Mouse (Mus musculus): ENCODE results near the gene Btnl10. TPM values are rescaled to one million over a fixed set of nuclear protein-coding genes. Genes with fewer than 3 reads are reported as not detected.

The Btnl10 gene
- 0.11 TPM in 1 of 2 replicates, not detected in the other for polyA plus RNA-seq (2015; fragmentation: Nextera tagmentation; extraction: Ambion mirVana)

GRCm38 (mm10) chr11:58917745-58918366, at the start of gene Btnl10:
Gene Btnl10 (plus strand): TSS chr11:58917908.
- Histone ChIP-seq H3K4me1 (peaks cover 6% of the 10 kb centered on the region), H3K4me2 (replicated peaks) (no peak within 1 kb of the TSS), H3K4me3 (no peak within 1 kb of the TSS), H3K36me3 (no peaks in the 10 kb centered on the region), H3K9me3 (no peaks in the 10 kb centered on the region), H3K27ac (no peak within 1 kb of the TSS), H3K9ac (no peak within 1 kb of the TSS), H3K27me3 (peaks cover 3% of the 10 kb centered on the region; the same call in 1 of the 2 replicates)
- WGBS = 77% methylated on average over 12 of the region's 12 CpGs
- ATAC-seq (ENCODE audit: low FRiP score, low read depth) = no peak

- no peaks in the 10 kb centered on the region for H3K27me3 ChIP-seq
- peak overlapping the region; percentile 74 for H3K4me3 ChIP-seq
- no peak overlapping the region; the same call in 1 of the 2 replicates for H3K27ac ChIP-seq
- no peaks in the 10 kb centered on the region for H3K9me3 ChIP-seq
- ATAC-seq (ENCODE audit: low FRiP score, low read depth) = no peak
- H3K4me1 ChIP-seq = peaks cover 14% of the 10 kb centered on the region
- peaks cover 22% of the 10 kb centered on the region for H3K36me3 ChIP-seq
- peak overlapping the region; percentile 81 for H3K4me2 ChIP-seq (replicated peaks)
- H3K9ac ChIP-seq = peak overlapping the region; percentile 84
- 78% methylated on average over 6 of the region's 6 CpGs for WGBS
Measured at GRCm38 (mm10) chr11:58867954-58868330, 49.8 kb upstream of the Btnl10 start.

- H3K9ac ChIP-seq = no peak overlapping the region
- H3K27me3 ChIP-seq = no peaks in the 10 kb centered on the region
- H3K4me3 ChIP-seq = no peak overlapping the region
- 81% methylated on average over 4 of the region's 4 CpGs for WGBS
- no peak overlapping the region for H3K27ac ChIP-seq
- ATAC-seq (ENCODE audit: low FRiP score, low read depth) = no peak
- no peak overlapping the region for H3K4me2 ChIP-seq (replicated peaks)
- no peaks in the 10 kb centered on the region for H3K9me3 ChIP-seq
- H3K36me3 ChIP-seq = peaks cover 26% of the 10 kb centered on the region
- peaks cover 14% of the 10 kb centered on the region for H3K4me1 ChIP-seq
Measured at GRCm38 (mm10) chr11:58870961-58871360, 46.7 kb upstream of the Btnl10 start.

GRCm38 (mm10) chr11:58883756-58884155, 34.0 kb upstream of the Btnl10 start:
- ATAC-seq (ENCODE audit: low FRiP score, low read depth) = no peak
- Histone ChIP-seq H3K36me3 (peaks cover 51% of the 10 kb centered on the region), H3K27me3 (no peaks in the 10 kb centered on the region), H3K4me3 (no peak overlapping the region), H3K9ac (no peak overlapping the region), H3K27ac (no peak overlapping the region), H3K9me3 (no peaks in the 10 kb centered on the region), H3K4me1 (0 out of 2 replicates have a peak, but pooled peaks cover 4% of the 10 kb centered on the region), H3K4me2 (replicated peaks) (no peak overlapping the region)
- WGBS = 82% methylated on average over 8 of the region's 8 CpGs

DNA sequence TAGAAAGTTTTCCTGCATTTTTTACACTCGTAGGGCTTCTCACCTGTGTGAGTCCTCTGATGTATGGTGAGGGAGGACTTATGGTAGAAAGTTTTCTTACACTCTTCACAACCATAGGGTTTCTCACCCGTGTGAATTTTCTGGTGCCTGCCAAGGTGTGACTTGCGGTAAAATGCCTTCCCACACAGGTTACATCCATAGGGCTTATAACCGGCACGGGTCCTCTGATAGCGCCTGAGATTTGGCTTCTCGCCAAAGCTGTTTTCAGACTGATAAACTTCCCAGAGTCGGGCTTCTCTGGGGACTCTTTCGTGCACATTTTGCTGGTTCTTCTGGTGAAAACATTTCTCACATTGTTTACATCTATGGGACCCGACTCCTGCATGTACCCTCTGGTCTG, 27.2 kb upstream of the Btnl10 start:
- Histone ChIP-seq H3K27ac (no peak overlapping the region), H3K27me3 (no peaks in the 10 kb centered on the region), H3K4me3 (no peak overlapping the region), H3K36me3 (peaks cover 70% of the 10 kb centered on the region), H3K4me1 (no peaks in the 10 kb centered on the region), H3K9ac (no peak overlapping the region), H3K4me2 (replicated peaks) (no peak overlapping the region), H3K9me3 (no peaks in the 10 kb centered on the region)
- ATAC-seq (ENCODE audit: low FRiP score, low read depth) = no peak
- WGBS = 95% methylated on average over 10 of the region's 10 CpGs

DNA sequence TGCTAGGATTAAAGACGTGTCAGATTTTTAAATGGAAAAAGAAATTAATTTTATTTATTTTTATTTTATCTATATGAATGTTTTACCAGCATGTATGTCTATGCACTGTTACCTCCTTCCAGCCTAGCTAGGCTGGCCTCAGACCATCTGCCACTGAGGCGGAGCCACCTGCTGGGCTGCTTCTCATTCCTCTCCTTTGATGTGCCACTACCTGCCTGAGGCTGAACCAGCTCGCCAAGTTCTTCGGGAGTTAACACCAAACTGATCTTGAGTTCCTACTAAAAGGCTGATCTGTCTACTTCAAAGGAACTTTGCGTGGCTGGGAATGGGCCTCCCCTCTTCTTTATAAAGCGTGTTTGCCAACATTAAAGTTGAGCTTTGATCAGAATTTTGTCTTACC, 23.3 kb upstream of the Btnl10 start:
- H3K36me3 ChIP-seq = peaks cover 84% of the 10 kb centered on the region
- H3K4me2 ChIP-seq (replicated peaks) = no peak overlapping the region
- H3K9ac ChIP-seq = no peak overlapping the region
- H3K27me3 ChIP-seq = no peaks in the 10 kb centered on the region
- no peak overlapping the region for H3K4me3 ChIP-seq
- H3K4me1 ChIP-seq = no peaks in the 10 kb centered on the region
- 45% methylated on average over 6 of the region's 6 CpGs for WGBS
- ATAC-seq (ENCODE audit: low FRiP score, low read depth) = no peak
- no peak overlapping the region for H3K27ac ChIP-seq
- H3K9me3 ChIP-seq = no peaks in the 10 kb centered on the region

GRCm38 (mm10) chr11:58897485-58897884, 20.2 kb upstream of the Btnl10 start:
- Histone ChIP-seq H3K27me3 (no peaks in the 10 kb centered on the region), H3K4me2 (replicated peaks) (no peak overlapping the region), H3K9ac (no peak overlapping the region), H3K4me3 (no peak overlapping the region), H3K4me1 (peaks cover under 1% of the 10 kb centered on the region; the same call in 1 of the 2 replicates), H3K9me3 (no peaks in the 10 kb centered on the region), H3K27ac (no peak overlapping the region), H3K36me3 (peaks cover 77% of the 10 kb centered on the region)
- no peak for ATAC-seq (ENCODE audit: low FRiP score, low read depth)
- 90% methylated on average over 6 of the region's 6 CpGs for WGBS

GRCm38 (mm10) chr11:58901080-58901479, 16.6 kb upstream of the Btnl10 start:
- Histone ChIP-seq H3K9me3 (no peaks in the 10 kb centered on the region), H3K9ac (no peak overlapping the region), H3K4me2 (replicated peaks) (no peak overlapping the region), H3K27me3 (no peaks in the 10 kb centered on the region), H3K36me3 (peaks cover 48% of the 10 kb centered on the region), H3K27ac (no peak overlapping the region), H3K4me1 (peaks cover 12% of the 10 kb centered on the region), H3K4me3 (no peak overlapping the region)
- ATAC-seq (ENCODE audit: low FRiP score, low read depth) = no peak

DNA sequence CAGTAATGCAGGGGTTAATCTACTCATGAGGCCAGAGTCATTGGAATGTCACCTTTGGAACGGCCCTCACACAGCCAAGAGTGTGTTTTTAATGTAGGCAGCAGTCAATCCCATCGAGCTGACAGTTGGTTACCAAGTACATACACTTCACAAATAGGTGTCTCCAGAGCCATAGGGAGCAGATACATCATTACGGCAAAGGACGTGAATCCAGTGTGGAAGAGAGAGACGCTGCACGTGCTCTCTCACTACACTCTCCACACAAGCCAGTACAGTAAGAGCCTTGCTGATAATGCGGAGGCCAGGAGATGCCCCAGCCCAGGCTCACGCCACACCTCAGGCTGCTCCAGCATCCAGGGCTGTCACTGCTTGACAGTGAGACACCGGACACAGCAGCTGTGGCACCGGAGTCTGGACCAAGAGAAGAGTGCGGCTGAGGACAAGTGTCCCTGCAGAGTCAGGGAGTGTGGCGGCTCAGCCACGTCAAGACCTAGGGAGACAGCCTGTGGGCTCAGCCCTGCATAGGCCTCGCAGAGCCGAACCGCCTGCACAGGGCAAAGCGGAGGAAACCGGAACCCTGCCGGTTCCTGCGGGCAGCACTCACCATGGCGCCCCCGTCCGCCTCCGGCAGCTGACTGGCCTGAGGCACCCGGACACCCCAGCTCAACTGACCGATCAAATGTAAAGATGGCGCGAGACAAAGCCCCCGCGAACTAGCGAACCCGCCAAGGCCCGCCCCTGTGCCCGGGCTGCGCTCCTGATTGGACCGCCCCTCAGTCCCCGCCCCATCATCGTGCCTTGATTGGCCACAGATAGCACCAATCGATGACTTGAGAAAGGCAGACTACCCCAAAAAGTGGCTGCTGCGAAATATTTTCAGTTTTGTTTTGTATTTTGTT, 13.9 kb upstream of the Btnl10 start, which contains the start of gene Zfp39:
Gene Zfp39 (minus strand): TSS at position 715 of the 899 bp plus-strand sequence.
- no peaks in the 10 kb centered on the region for H3K9me3 ChIP-seq
- under 1% methylated on average over 40 of the region's 40 CpGs for WGBS
- peak within 1 kb of the TSS; percentile 90 for H3K9ac ChIP-seq
- H3K4me3 ChIP-seq = peak within 1 kb of the TSS; percentile 77
- peak; percentile 98 for ATAC-seq (ENCODE audit: low FRiP score, low read depth)
- H3K4me2 ChIP-seq (replicated peaks) = peak within 1 kb of the TSS; percentile 84
- H3K4me1 ChIP-seq = peaks cover 12% of the 10 kb centered on the region
- H3K27me3 ChIP-seq = no peaks in the 10 kb centered on the region
- peaks cover 27% of the 10 kb centered on the region for H3K36me3 ChIP-seq
- H3K27ac ChIP-seq = peak within 1 kb of the TSS; percentile 81

GRCm38 (mm10) chr11:58904410-58904718, 13.3 kb upstream of the Btnl10 start:
- Histone ChIP-seq H3K4me2 (replicated peaks) (peak overlapping the region; percentile 84), H3K36me3 (peaks cover 21% of the 10 kb centered on the region), H3K9me3 (no peaks in the 10 kb centered on the region), H3K27me3 (no peaks in the 10 kb centered on the region), H3K27ac (peak overlapping the region; percentile 80; the same call in 1 of the 2 replicates), H3K4me3 (peak overlapping the region; percentile 77), H3K4me1 (peaks cover 12% of the 10 kb centered on the region), H3K9ac (peak overlapping the region; percentile 58; the same call in 1 of the 2 replicates)
- 2% methylated on average over 8 of the region's 8 CpGs for WGBS
- peak; percentile 16; the same call in 1 of the 2 replicates for ATAC-seq (ENCODE audit: low FRiP score, low read depth)

- WGBS = 49% methylated on average over 6 of the region's 6 CpGs
- Histone ChIP-seq H3K27ac (no peak overlapping the region), H3K9ac (no peak overlapping the region), H3K36me3 (peaks cover 18% of the 10 kb centered on the region), H3K4me2 (replicated peaks) (peak overlapping the region; percentile 84), H3K4me3 (no peak overlapping the region), H3K27me3 (no peaks in the 10 kb centered on the region), H3K4me1 (peaks cover 12% of the 10 kb centered on the region), H3K9me3 (no peaks in the 10 kb centered on the region)
- no peak for ATAC-seq (ENCODE audit: low FRiP score, low read depth)
Measured at GRCm38 (mm10) chr11:58904838-58905237, 12.9 kb upstream of the Btnl10 start.

- no peak for ATAC-seq (ENCODE audit: low FRiP score, low read depth)
- Histone ChIP-seq H3K9me3 (no peaks in the 10 kb centered on the region), H3K4me1 (peaks cover 6% of the 10 kb centered on the region), H3K4me2 (replicated peaks) (peak overlapping the region; percentile 65; the same call in 1 of the 2 replicates), H3K36me3 (no peaks in the 10 kb centered on the region), H3K4me3 (no peak overlapping the region), H3K27me3 (no peaks in the 10 kb centered on the region), H3K27ac (no peak overlapping the region), H3K9ac (no peak overlapping the region)
- WGBS = 87% methylated on average over 1 of the region's 1 CpGs
Measured at GRCm38 (mm10) chr11:58913776-58914175, 3.9 kb upstream of the Btnl10 start.

Data from limb, embryonic 13.5 days (tissue).